Mouse (Mus musculus) limb, embryonic 13.5 days (tissue): ENCODE measurements around the gene Trmt13. TPM values are rescaled to one million over a fixed set of nuclear protein-coding genes. Genes with fewer than 3 reads are reported as not detected.
"Not testable (repeated sequence)": the region's sequence is repeated elsewhere in the genome, so short reads cannot be mapped to it uniquely, and the experiment has no call there.

Experiments used
- ATAC-seq: fragments of 200-750 bp; cut with Nextera tagmentation; 2 replicates; pipeline ENCODE4 v1.8.0; 2017; ENCODE audit warnings: low read depth, moderate number of reproducible peaks, moderate TSS enrichment; ENCODE audit not compliant: low FRiP score
- H3K27ac ChIP-seq: fragments of 300-500 bp; sonication (generic); 2 replicates; pipeline ENCODE4 v1.5.1; 2015; ENCODE audit warnings: inconsistent platforms, mild to moderate bottlenecking, moderate library complexity
- H3K27me3 ChIP-seq: fragments of 300-500 bp; sonication (generic); 2 replicates; pipeline ENCODE4 v1.6.1; 2015; ENCODE audit warnings: mild to moderate bottlenecking, inconsistent platforms
- H3K36me3 ChIP-seq: fragments of 300-500 bp; sonication (generic); 2 replicates; pipeline ENCODE4 v1.6.1; 2015; ENCODE audit warnings: inconsistent platforms, mild to moderate bottlenecking, moderate library complexity
- H3K4me1 ChIP-seq: fragments of 300-500 bp; sonication (generic); 2 replicates; pipeline ENCODE4 v1.6.1; 2015; ENCODE audit warnings: inconsistent platforms
- H3K4me2 ChIP-seq: fragments of 300-500 bp; sonication (generic); replicated peaks from 2 replicates; pipeline ENCODE4 v1.6.1; 2015; ENCODE audit warnings: inconsistent platforms, mild to moderate bottlenecking, moderate library complexity
- H3K4me3 ChIP-seq: fragments of 300-500 bp; sonication (generic); 2 replicates; pipeline ENCODE4 v1.5.1; 2015; ENCODE audit warnings: moderate library complexity, mild to moderate bottlenecking, inconsistent platforms
- H3K9ac ChIP-seq: fragments of 300-500 bp; sonication (generic); 2 replicates; pipeline ENCODE4 v1.6.1; 2015; ENCODE audit warnings: mild to moderate bottlenecking, inconsistent platforms
- H3K9me3 ChIP-seq: fragments of 300-500 bp; sonication (generic); 2 replicates; pipeline ENCODE4 v1.6.1; 2016; ENCODE audit warnings: inconsistent platforms
- WGBS: fragments of 180-500 bp; shearing (Covaris S2); methylation state at CpG from one replicate; pipeline ENCODE4 v1.1.7; 2015; 5-methylcytosine and 5-hydroxymethylcytosine counted together
- polyA plus RNA-seq: library from polyadenylated mRNA; unstranded; fragments of >200 nt; fragmentation: Nextera tagmentation; extraction: Ambion mirVana; gene quantifications from 2 replicates; pipeline ENCODE4 v1.2.1, GENCODE M21; 2015

Trmt13 gene
- polyA plus RNA-seq, 1 experiment from 2014 or later, result 39.1 TPM

GRCm38 (mm10) chr3:116577286-116577685 lies 37.1 kb downstream of the Trmt13 start:
- H3K4me3 ChIP-seq, result no peak overlapping the region
- no peak overlapping the region for H3K4me2 ChIP-seq
- no peak overlapping the region for H3K27ac ChIP-seq
- no peak overlapping the region for H3K9ac ChIP-seq
- no peaks in the 10 kb centered on the region for H3K4me1 ChIP-seq
- peaks cover 19% of the 10 kb centered on the region for H3K36me3 ChIP-seq
- H3K9me3 ChIP-seq, result no peaks in the 10 kb centered on the region
- ATAC-seq, result no peak
- H3K27me3 ChIP-seq, result no peaks in the 10 kb centered on the region
- 55% methylated on average over 3 of the region's 3 CpGs for WGBS

GRCm38 (mm10) chr3:116570628-116571027 lies 43.8 kb downstream of the Trmt13 start:
- 77% methylated on average over 2 of the region's 2 CpGs for WGBS
- Histone ChIP-seq H3K27ac (no peak overlapping the region), H3K9me3 (peaks cover 6% of the 10 kb centered on the region; the same call in 1 of the 2 replicates), H3K36me3 (no peaks in the 10 kb centered on the region), H3K4me1 (no peaks in the 10 kb centered on the region), H3K4me2 (no peak overlapping the region), H3K4me3 (no peak overlapping the region), H3K9ac (no peak overlapping the region), H3K27me3 (no peaks in the 10 kb centered on the region)
- no peak for ATAC-seq

GRCm38 (mm10) chr3:116563095-116563492 lies 51.3 kb downstream of the Trmt13 start:
- H3K36me3 ChIP-seq, result no peaks in the 10 kb centered on the region
- ATAC-seq, result no peak
- H3K9me3 ChIP-seq, result peaks cover 6% of the 10 kb centered on the region; the same call in 1 of the 2 replicates
- WGBS, result 80% methylated on average over 7 of the region's 7 CpGs
- no peak overlapping the region for H3K9ac ChIP-seq
- no peaks in the 10 kb centered on the region for H3K4me1 ChIP-seq
- H3K27me3 ChIP-seq, result no peaks in the 10 kb centered on the region
- H3K4me3 ChIP-seq, result no peak overlapping the region
- no peak overlapping the region for H3K27ac ChIP-seq
- no peak overlapping the region; the same call in 1 of the 2 replicates for H3K4me2 ChIP-seq

GRCm38 (mm10) chr3:116562408-116563094 lies 51.8 kb downstream of the Trmt13 start, which contains the start of gene Lrrc39:
Gene Lrrc39, plus strand, starts transcription at chr3:116562973.
- Histone ChIP-seq H3K9ac (no peak within 1 kb of the TSS), H3K4me2 (no peak within 1 kb of the TSS; the same call in 1 of the 2 replicates), H3K9me3 (peaks cover 6% of the 10 kb centered on the region; the same call in 1 of the 2 replicates), H3K27me3 (no peaks in the 10 kb centered on the region), H3K4me1 (no peaks in the 10 kb centered on the region), H3K36me3 (no peaks in the 10 kb centered on the region), H3K4me3 (no peak within 1 kb of the TSS), H3K27ac (no peak within 1 kb of the TSS)
- ATAC-seq, result no peak
- 77% methylated on average over 7 of the region's 7 CpGs for WGBS

- H3K4me1 ChIP-seq, H3K27ac ChIP-seq, ATAC-seq, H3K9me3 ChIP-seq, H3K4me2 ChIP-seq, H3K36me3 ChIP-seq, H3K27me3 ChIP-seq, H3K4me3 ChIP-seq, H3K9ac ChIP-seq: not testable (repeated sequence)
- 92% methylated on average over 14 of the region's 14 CpGs for WGBS
Measured at GRCm38 (mm10) chr3:116561315-116561714, 53.1 kb downstream of the Trmt13 start.

GRCm38 (mm10) chr3:116551362-116551761 lies 63.0 kb downstream of the Trmt13 start:
- 79% methylated on average over 5 of the region's 5 CpGs for WGBS
- H3K4me3 ChIP-seq, result no peak overlapping the region
- H3K36me3 ChIP-seq, result peaks cover 29% of the 10 kb centered on the region
- ATAC-seq, result no peak
- H3K4me2 ChIP-seq, result no peak overlapping the region
- no peaks in the 10 kb centered on the region for H3K27me3 ChIP-seq
- no peak overlapping the region for H3K27ac ChIP-seq
- H3K9ac ChIP-seq, result no peak overlapping the region
- no peaks in the 10 kb centered on the region for H3K4me1 ChIP-seq
- H3K9me3 ChIP-seq, result no peaks in the 10 kb centered on the region

- Histone ChIP-seq H3K36me3 (peaks cover 51% of the 10 kb centered on the region), H3K9ac (no peak overlapping the region)
- 92% methylated on average over 5 of the region's 5 CpGs for WGBS
Measured at GRCm38 (mm10) chr3:116547430-116547829, 67.0 kb downstream of the Trmt13 start.

GRCm38 (mm10) chr3:116542532-116542931 lies 71.9 kb downstream of the Trmt13 start:
- no peak for ATAC-seq

More at GRCm38 (mm10) chr3:116547430-116547829, 67.0 kb downstream of the Trmt13 start:
- H3K4me3 ChIP-seq, result no peak overlapping the region
- H3K4me1 ChIP-seq, result no peaks in the 10 kb centered on the region
- H3K4me2 ChIP-seq, result no peak overlapping the region
- no peak overlapping the region for H3K27ac ChIP-seq
- H3K27me3 ChIP-seq, result no peaks in the 10 kb centered on the region
- no peaks in the 10 kb centered on the region for H3K9me3 ChIP-seq
- no peak for ATAC-seq

GRCm38 (mm10) chr3:116542070-116542469 lies 72.3 kb downstream of the Trmt13 start:
- H3K4me1 ChIP-seq, result no peaks in the 10 kb centered on the region
- no peak overlapping the region for H3K4me3 ChIP-seq
- peaks cover 74% of the 10 kb centered on the region for H3K36me3 ChIP-seq
- no peak overlapping the region for H3K27ac ChIP-seq
- WGBS, result 56% methylated on average over 2 of the region's 2 CpGs
- H3K9ac ChIP-seq, result no peak overlapping the region
- H3K4me2 ChIP-seq, result no peak overlapping the region
- no peak for ATAC-seq
- no peaks in the 10 kb centered on the region for H3K9me3 ChIP-seq
- no peaks in the 10 kb centered on the region for H3K27me3 ChIP-seq

More at GRCm38 (mm10) chr3:116542532-116542931, 71.9 kb downstream of the Trmt13 start:
- 61% methylated on average over 3 of the region's 3 CpGs for WGBS
- Histone ChIP-seq H3K4me2 (no peak overlapping the region), H3K27me3 (no peaks in the 10 kb centered on the region), H3K9ac (peak overlapping the region; percentile 4; the same call in 1 of the 2 replicates), H3K4me3 (no peak overlapping the region), H3K27ac (no peak overlapping the region), H3K36me3 (peaks cover 74% of the 10 kb centered on the region), H3K9me3 (no peaks in the 10 kb centered on the region), H3K4me1 (no peaks in the 10 kb centered on the region)

GRCm38 (mm10) chr3:116537200-116537573 lies 77.2 kb downstream of the Trmt13 start:
- no peaks in the 10 kb centered on the region for H3K27me3 ChIP-seq
- H3K4me3 ChIP-seq, result no peak overlapping the region
- 54% methylated on average over 6 of the region's 6 CpGs for WGBS
- H3K27ac ChIP-seq, result no peak overlapping the region
- no peaks in the 10 kb centered on the region for H3K9me3 ChIP-seq
- peaks cover 81% of the 10 kb centered on the region for H3K36me3 ChIP-seq
- H3K4me2 ChIP-seq, result no peak overlapping the region
- no peak for ATAC-seq
- peaks cover 3% of the 10 kb centered on the region; the same call in 1 of the 2 replicates for H3K4me1 ChIP-seq
- H3K9ac ChIP-seq, result no peak overlapping the region

GRCm38 (mm10) chr3:116536428-116537199 lies 77.8 kb downstream of the Trmt13 start:
- Histone ChIP-seq H3K4me3 (no peak overlapping the region), H3K36me3 (peaks cover 75% of the 10 kb centered on the region), H3K27ac (no peak overlapping the region), H3K4me1 (peaks cover 3% of the 10 kb centered on the region; the same call in 1 of the 2 replicates), H3K27me3 (no peaks in the 10 kb centered on the region), H3K9me3 (no peaks in the 10 kb centered on the region), H3K9ac (no peak overlapping the region), H3K4me2 (no peak overlapping the region)
- ATAC-seq, result no peak
- WGBS, result 38% methylated on average over 16 of the region's 16 CpGs
